Mouse (Mus musculus) stomach, embryonic 14.5 days (tissue): Measurements from ENCODE around the gene Hist2h3c2. TPM values are rescaled to one million over a fixed set of nuclear protein-coding genes. Genes with fewer than 3 reads are reported as not detected.
"Not testable (repeated sequence)": the region's sequence is repeated elsewhere in the genome, so short reads cannot be mapped to it uniquely, and the experiment has no call there.

Experiments used
- ATAC-seq: fragments of 200-750 bp; cut with Nextera tagmentation; 2 replicates; pipeline ENCODE4 v1.8.0; 2017; ENCODE audit warnings: low read depth, moderate TSS enrichment; ENCODE audit not compliant: insufficient number of reproducible peaks, insufficient read depth, low FRiP score
- H3K27ac ChIP-seq: fragments of 300-500 bp; sonication (generic); 2 replicates; pipeline ENCODE4 v1.5.1; 2014; ENCODE audit warnings: mild to moderate bottlenecking, low read length, moderate library complexity, mixed read lengths
- H3K27me3 ChIP-seq: fragments of 300-500 bp; sonication (generic); 2 replicates; pipeline ENCODE4 v1.6.1; 2014; ENCODE audit warnings: low read length, control low read depth, mixed read lengths; ENCODE audit not compliant: control insufficient read depth, insufficient read depth
- H3K36me3 ChIP-seq: fragments of 300-500 bp; sonication (generic); 2 replicates; pipeline ENCODE4 v1.6.1; 2014; ENCODE audit warnings: mild to moderate bottlenecking, control low read depth, low read length, moderate library complexity, mixed read lengths; ENCODE audit not compliant: control insufficient read depth, insufficient read depth
- H3K4me1 ChIP-seq: fragments of 300-500 bp; sonication (generic); 2 replicates; pipeline ENCODE4 v1.6.1; 2014; ENCODE audit warnings: low read length, control low read depth, mixed read lengths; ENCODE audit not compliant: control insufficient read depth, insufficient read depth
- H3K4me2 ChIP-seq: fragments of 300-500 bp; sonication (generic); replicated peaks from 2 replicates; pipeline ENCODE4 v1.6.1; 2014; ENCODE audit warnings: low read depth, low read length, control low read depth
- H3K4me3 ChIP-seq: fragments of 300-500 bp; sonication (generic); 2 replicates; pipeline ENCODE4 v1.5.1; 2014; ENCODE audit warnings: low read depth, low read length, control low read depth
- H3K9ac ChIP-seq: fragments of 300-500 bp; sonication (generic); replicated peaks from 2 replicates; pipeline ENCODE4 v1.6.1; 2014; ENCODE audit warnings: low read depth, mild to moderate bottlenecking, control low read depth, low read length, moderate library complexity, mixed read lengths
- H3K9me3 ChIP-seq: fragments of 300-500 bp; sonication (generic); 2 replicates; pipeline ENCODE4 v1.6.1; 2016; ENCODE audit warnings: low read depth, low read length, control low read depth; ENCODE audit not compliant: control insufficient read depth
- WGBS: fragments of 180-500 bp; shearing (Covaris S2); extraction: QIAGEN DNeasy Blood & Tissue Kit; methylation state at CpG from one replicate; pipeline ENCODE4 v1.1.7; 2014; 5-methylcytosine and 5-hydroxymethylcytosine counted together
- polyA plus RNA-seq: library from polyadenylated mRNA; unstranded; fragments of >200 nt; fragmentation: Nextera tagmentation; extraction: Ambion mirVana; gene quantifications from 2 replicates; pipeline ENCODE4 v1.2.1, GENCODE M21; 2014

Gene Hist2h3c2
- polyA plus RNA-seq, result 4.9 and 6.2 TPM in 2 replicates

DNA sequence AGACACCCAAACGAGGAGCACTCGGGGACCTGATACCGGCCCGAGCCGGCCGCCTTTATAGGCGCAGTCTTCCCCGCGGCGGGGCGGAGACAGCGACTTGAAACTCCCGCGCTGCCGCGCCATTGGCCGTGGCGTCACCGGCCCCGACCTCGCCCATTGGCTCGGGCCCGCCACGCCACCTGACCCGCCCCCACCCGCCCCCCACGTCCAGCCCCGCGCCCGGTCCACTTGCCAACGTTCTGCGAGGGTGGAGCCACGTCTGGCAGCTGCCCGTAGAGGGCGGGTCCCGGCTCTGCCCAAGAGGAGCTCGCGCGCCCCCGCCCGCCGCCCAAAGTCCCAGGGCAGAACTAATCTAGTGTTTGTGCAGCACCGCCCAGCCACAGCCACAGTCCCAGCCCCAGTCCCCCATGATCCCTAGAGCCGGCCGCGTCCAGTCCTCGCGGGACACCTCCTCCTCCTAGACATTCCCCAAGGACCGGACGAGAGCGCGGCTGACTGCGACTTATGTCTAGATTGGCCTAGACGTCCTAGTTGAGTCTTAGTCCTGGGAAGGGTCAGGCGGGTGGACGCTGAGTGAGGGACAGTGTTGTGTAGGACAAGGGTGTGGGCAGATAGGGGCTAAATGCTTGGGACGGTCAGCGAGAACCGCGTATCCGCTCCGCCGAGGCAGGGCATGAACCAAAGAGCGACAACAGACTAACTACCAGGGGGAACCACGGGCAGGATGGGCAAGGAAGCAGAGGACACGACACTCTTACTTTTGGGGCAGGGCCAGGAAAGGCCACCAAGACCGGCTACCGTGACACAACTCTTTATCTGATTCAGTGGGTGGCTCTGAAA lies at the start of gene Hist2h3c2:
TSS of gene Hist2h3c2 (minus strand) at position 174 of the 840 bp plus-strand sequence.
- Histone ChIP-seq H3K9ac (peak within 1 kb of the TSS; percentile 65), H3K4me2 (peak within 1 kb of the TSS; percentile 59), H3K4me1 (peaks cover 15% of the 10 kb centered on the region), H3K27ac (peak within 1 kb of the TSS; percentile 61), H3K4me3 (peak within 1 kb of the TSS; percentile 32)
- under 1% methylated on average over 10 of the region's 68 CpGs for WGBS
- not testable (repeated sequence) for H3K9me3 ChIP-seq, H3K36me3 ChIP-seq, H3K27me3 ChIP-seq
- peak; percentile 93 for ATAC-seq

DNA sequence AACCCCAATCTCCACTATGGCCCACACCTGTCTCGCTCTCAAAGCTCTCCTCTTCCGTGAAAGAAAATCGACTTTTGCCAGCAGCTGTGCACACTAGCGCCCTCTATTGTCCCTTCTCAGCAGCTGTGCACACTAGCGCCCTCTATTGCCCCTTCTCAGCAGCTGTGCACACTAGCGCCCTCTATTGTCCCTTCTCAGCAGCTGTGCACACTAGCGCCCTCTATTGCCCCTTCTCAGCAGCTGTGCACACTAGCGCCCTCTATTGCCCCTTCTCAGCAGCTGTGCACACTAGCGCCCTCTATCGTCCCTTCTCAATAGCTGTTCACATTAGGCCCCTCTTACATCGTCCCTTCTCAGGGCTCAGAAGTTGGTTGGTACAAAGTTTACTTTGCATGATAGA lies 48.4 kb upstream of the Hist2h3c2 start:
- not testable (repeated sequence) for H3K27ac ChIP-seq, H3K36me3 ChIP-seq, H3K27me3 ChIP-seq, H3K9ac ChIP-seq, H3K4me3 ChIP-seq, H3K4me1 ChIP-seq, H3K4me2 ChIP-seq, H3K9me3 ChIP-seq, ATAC-seq
- WGBS, result 86% methylated on average over 11 of the region's 11 CpGs

GRCm38 (mm10) chr3:96284457-96284856 lies 45.5 kb upstream of the Hist2h3c2 start:
- Histone ChIP-seq H3K4me2 (0 out of 2 replicates have a peak overlapping the region, but pooled peaks have one; percentile 1), H3K9ac (no peak overlapping the region), H3K36me3 (no peaks in the 10 kb centered on the region), H3K9me3 (no peaks in the 10 kb centered on the region), H3K4me3 (no peak overlapping the region), H3K27me3 (no peaks in the 10 kb centered on the region), H3K4me1 (0 out of 2 replicates have a peak, but pooled peaks cover 4% of the 10 kb centered on the region), H3K27ac (no peak overlapping the region)
- no peak for ATAC-seq
- 18% methylated on average over 4 of the region's 4 CpGs for WGBS

DNA sequence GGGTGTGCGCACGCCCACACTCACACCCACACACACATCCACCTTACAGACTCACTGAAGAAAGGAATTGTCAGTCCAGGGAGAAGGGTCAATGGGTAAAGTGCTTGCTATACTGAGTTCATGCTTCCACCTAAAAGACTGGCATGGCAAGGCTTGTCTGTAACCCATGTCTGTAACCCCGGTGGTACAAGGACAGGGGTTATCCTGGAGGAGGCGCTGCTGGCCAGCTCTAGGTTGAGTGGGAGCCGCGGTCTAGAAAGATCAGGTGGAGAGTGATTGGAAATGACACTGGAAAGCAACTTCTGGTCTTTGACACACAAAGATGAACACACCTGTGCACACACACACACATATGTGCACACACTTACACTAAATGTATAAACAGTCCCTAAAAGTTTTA lies 41.7 kb upstream of the Hist2h3c2 start:
- ATAC-seq, result no peak
- Histone ChIP-seq H3K9ac (no peak overlapping the region), H3K27me3 (no peaks in the 10 kb centered on the region), H3K36me3 (no peaks in the 10 kb centered on the region), H3K9me3 (no peaks in the 10 kb centered on the region), H3K4me3 (no peak overlapping the region), H3K27ac (no peak overlapping the region), H3K4me1 (0 out of 2 replicates have a peak, but pooled peaks cover 7% of the 10 kb centered on the region), H3K4me2 (no peak overlapping the region)
- 58% methylated on average over 6 of the region's 6 CpGs for WGBS

DNA sequence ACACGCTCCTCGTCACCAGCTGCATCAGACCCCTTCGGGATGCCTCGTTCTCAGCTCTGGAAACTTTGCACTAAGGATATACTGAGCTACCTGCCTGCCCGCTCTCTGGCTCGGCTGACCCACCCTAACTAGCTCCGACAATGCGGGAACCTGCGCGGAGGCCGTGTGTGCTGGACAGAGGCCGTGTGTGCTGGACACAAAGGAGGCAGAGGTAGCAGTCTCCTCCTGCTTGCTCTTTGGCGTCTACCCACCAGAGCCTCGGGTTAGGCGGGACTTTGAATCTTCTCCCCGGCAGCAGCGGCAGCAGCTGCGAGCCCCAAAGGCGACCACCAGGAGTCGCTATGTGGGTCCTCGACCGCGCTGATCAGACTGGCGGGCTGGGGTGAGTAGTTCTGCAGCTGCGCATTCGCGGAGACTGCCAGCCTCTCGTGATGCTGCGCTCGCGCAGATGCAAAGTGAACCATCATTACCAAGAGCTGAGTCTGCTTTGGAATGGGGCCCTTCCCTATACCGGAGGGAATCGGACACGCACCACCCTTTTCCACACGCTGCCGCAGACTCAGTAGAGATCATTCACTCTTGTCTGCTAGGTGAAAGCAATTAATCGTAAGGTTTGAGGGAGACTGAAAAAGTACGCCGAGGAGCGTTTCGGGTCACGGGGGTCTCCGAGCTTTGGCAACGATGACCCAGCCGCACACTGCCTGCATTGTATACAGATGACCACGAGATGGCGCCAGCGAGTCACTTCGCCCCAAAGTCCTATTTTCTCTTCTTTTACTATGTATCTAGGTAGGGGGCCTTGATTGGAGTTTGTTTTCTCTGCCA lies 39.1 kb upstream of the Hist2h3c2 start:
- Histone ChIP-seq H3K4me3 (peak overlapping the region; percentile 39), H3K27ac (peak overlapping the region; percentile 74), H3K4me1 (0 out of 2 replicates have a peak, but pooled peaks cover 7% of the 10 kb centered on the region), H3K9ac (peak overlapping the region; percentile 43), H3K36me3 (no peaks in the 10 kb centered on the region), H3K4me2 (peak overlapping the region; percentile 72), H3K9me3 (no peaks in the 10 kb centered on the region), H3K27me3 (no peaks in the 10 kb centered on the region)
- under 1% methylated on average over 49 of the region's 49 CpGs for WGBS
- peak; percentile 90 for ATAC-seq

- Histone ChIP-seq H3K36me3 (no peaks in the 10 kb centered on the region), H3K9ac (peak overlapping the region; percentile 43), H3K9me3 (no peaks in the 10 kb centered on the region), H3K4me1 (0 out of 2 replicates have a peak, but pooled peaks cover 4% of the 10 kb centered on the region), H3K27ac (peak overlapping the region; percentile 74), H3K27me3 (no peaks in the 10 kb centered on the region), H3K4me3 (peak overlapping the region; percentile 39), H3K4me2 (peak overlapping the region; percentile 72)
- ATAC-seq, result peak; percentile 37; the same call in 1 of the 2 replicates
- 10% methylated on average over 8 of the region's 8 CpGs for WGBS
Measured at GRCm38 (mm10) chr3:96277428-96277799, 38.5 kb upstream of the Hist2h3c2 start.

- no peak overlapping the region for H3K9ac ChIP-seq
- H3K36me3 ChIP-seq, result no peaks in the 10 kb centered on the region
- ATAC-seq, result no peak
- no peaks in the 10 kb centered on the region for H3K9me3 ChIP-seq
- 0 out of 2 replicates have a peak, but pooled peaks cover 3% of the 10 kb centered on the region for H3K4me1 ChIP-seq
- H3K27ac ChIP-seq, result no peak overlapping the region
- no peak overlapping the region for H3K4me2 ChIP-seq
- no peak overlapping the region for H3K4me3 ChIP-seq
- H3K27me3 ChIP-seq, result no peaks in the 10 kb centered on the region
- WGBS, result 88% methylated on average over 17 of the region's 17 CpGs
Measured at GRCm38 (mm10) chr3:96273591-96274465, 34.9 kb upstream of the Hist2h3c2 start.
